Mouse (Mus musculus): ENCODE data around the gene Dbp. TPM values are rescaled to one million over a fixed set of nuclear protein-coding genes. Genes with fewer than 3 reads are reported as not detected.
A peak's percentile ranks its signal among the peaks of the same experiment; 100 is the strongest.

Gene Dbp
- polyA plus RNA-seq, 1 experiment from 2014 or later = 1.7 TPM

- Histone ChIP-seq H3K4me3 (ENCODE audit: low read length) (peak overlapping the region; percentile 68; the same call in 1 of the 2 replicates), H3K4me1 (replicated peaks; ENCODE audit: control insufficient read depth, insufficient read depth, low read length) (peaks cover 43% of the 10 kb centered on the region), H3K9ac (ENCODE audit: low read length) (peak overlapping the region; percentile 80), H3K27me3 (ENCODE audit: control insufficient read depth, insufficient read depth, low read depth, low read length) (no peaks in the 10 kb centered on the region), H3K36me3 (ENCODE audit: control insufficient read depth, insufficient read depth, low read length) (peaks cover 24% of the 10 kb centered on the region), H3K9me3 (ENCODE audit: control insufficient read depth, low read length) (no peaks in the 10 kb centered on the region), H3K4me2 (ENCODE audit: low read depth, low read length) (peak overlapping the region; percentile 97), H3K27ac (ENCODE audit: low read length) (no peak overlapping the region)
- no peak for ATAC-seq (ENCODE audit: low read depth)
- 29% methylated on average over 13 of the region's 13 CpGs for WGBS
These were observed 3.4 kb downstream of the Dbp start for GRCm38 (mm10) chr7:45708221-45708761.

- Histone ChIP-seq H3K9me3 (ENCODE audit: control insufficient read depth, low read length) (no peaks in the 10 kb centered on the region), H3K27ac (ENCODE audit: low read length) (no peak overlapping the region), H3K4me1 (replicated peaks; ENCODE audit: control insufficient read depth, insufficient read depth, low read length) (peaks cover 38% of the 10 kb centered on the region), H3K27me3 (ENCODE audit: control insufficient read depth, insufficient read depth, low read depth, low read length) (no peaks in the 10 kb centered on the region), H3K36me3 (ENCODE audit: control insufficient read depth, insufficient read depth, low read length) (peaks cover 26% of the 10 kb centered on the region), H3K4me2 (ENCODE audit: low read depth, low read length) (no peak overlapping the region), H3K4me3 (ENCODE audit: low read length) (no peak overlapping the region), H3K9ac (ENCODE audit: low read length) (no peak overlapping the region)
- no peak for ATAC-seq (ENCODE audit: low read depth)
- 38% methylated on average over 6 of the region's 6 CpGs for WGBS
These were observed 4.1 kb downstream of the Dbp start for GRCm38 (mm10) chr7:45709036-45709435.

- no peak overlapping the region for H3K4me3 ChIP-seq (ENCODE audit: low read length)
- H3K27ac ChIP-seq (ENCODE audit: low read length) = no peak overlapping the region
- H3K9ac ChIP-seq (ENCODE audit: low read length) = no peak overlapping the region
- no peaks in the 10 kb centered on the region for H3K9me3 ChIP-seq (ENCODE audit: control insufficient read depth, low read length)
- no peak for ATAC-seq (ENCODE audit: low read depth)
- H3K27me3 ChIP-seq (ENCODE audit: control insufficient read depth, insufficient read depth, low read depth, low read length) = no peaks in the 10 kb centered on the region
- H3K36me3 ChIP-seq (ENCODE audit: control insufficient read depth, insufficient read depth, low read length) = peaks cover 26% of the 10 kb centered on the region
- 55% methylated on average over 14 of the region's 14 CpGs for WGBS
- H3K4me2 ChIP-seq (ENCODE audit: low read depth, low read length) = no peak overlapping the region
- H3K4me1 ChIP-seq (replicated peaks; ENCODE audit: control insufficient read depth, insufficient read depth, low read length) = peaks cover 41% of the 10 kb centered on the region
These were observed 4.9 kb downstream of the Dbp start for GRCm38 (mm10) chr7:45709677-45710355.

- H3K27ac ChIP-seq (ENCODE audit: low read length) = no peak overlapping the region
- no peaks in the 10 kb centered on the region for H3K27me3 ChIP-seq (ENCODE audit: control insufficient read depth, insufficient read depth, low read depth, low read length)
- peaks cover 26% of the 10 kb centered on the region for H3K36me3 ChIP-seq (ENCODE audit: control insufficient read depth, insufficient read depth, low read length)
- no peak overlapping the region for H3K4me2 ChIP-seq (ENCODE audit: low read depth, low read length)
- H3K4me1 ChIP-seq (replicated peaks; ENCODE audit: control insufficient read depth, insufficient read depth, low read length) = peaks cover 39% of the 10 kb centered on the region
- H3K9ac ChIP-seq (ENCODE audit: low read length) = no peak overlapping the region
- H3K4me3 ChIP-seq (ENCODE audit: low read length) = no peak overlapping the region
- WGBS = 89% methylated on average over 20 of the region's 20 CpGs
- ATAC-seq (ENCODE audit: low read depth) = no peak
- H3K9me3 ChIP-seq (ENCODE audit: control insufficient read depth, low read length) = no peaks in the 10 kb centered on the region
These were observed 5.7 kb downstream of the Dbp start for GRCm38 (mm10) chr7:45710477-45711191.

GRCm38 (mm10) chr7:45711316-45712021 lies 6.6 kb downstream of the Dbp start:
- H3K4me3 ChIP-seq (ENCODE audit: low read length) = no peak overlapping the region
- no peaks in the 10 kb centered on the region for H3K9me3 ChIP-seq (ENCODE audit: control insufficient read depth, low read length)
- H3K4me2 ChIP-seq (ENCODE audit: low read depth, low read length) = no peak overlapping the region
- peaks cover 26% of the 10 kb centered on the region for H3K36me3 ChIP-seq (ENCODE audit: control insufficient read depth, insufficient read depth, low read length)
- H3K27ac ChIP-seq (ENCODE audit: low read length) = no peak overlapping the region
- H3K9ac ChIP-seq (ENCODE audit: low read length) = no peak overlapping the region
- H3K4me1 ChIP-seq (replicated peaks; ENCODE audit: control insufficient read depth, insufficient read depth, low read length) = peaks cover 37% of the 10 kb centered on the region
- WGBS = 88% methylated on average over 24 of the region's 24 CpGs
- ATAC-seq (ENCODE audit: low read depth) = no peak
- H3K27me3 ChIP-seq (ENCODE audit: control insufficient read depth, insufficient read depth, low read depth, low read length) = no peaks in the 10 kb centered on the region

- Histone ChIP-seq H3K36me3 (ENCODE audit: control insufficient read depth, insufficient read depth, low read length) (peaks cover 26% of the 10 kb centered on the region), H3K4me1 (replicated peaks; ENCODE audit: control insufficient read depth, insufficient read depth, low read length) (peaks cover 42% of the 10 kb centered on the region), H3K27me3 (ENCODE audit: control insufficient read depth, insufficient read depth, low read depth, low read length) (no peaks in the 10 kb centered on the region), H3K9ac (ENCODE audit: low read length) (no peak overlapping the region), H3K27ac (ENCODE audit: low read length) (no peak overlapping the region), H3K4me2 (ENCODE audit: low read depth, low read length) (no peak overlapping the region), H3K9me3 (ENCODE audit: control insufficient read depth, low read length) (no peaks in the 10 kb centered on the region), H3K4me3 (ENCODE audit: low read length) (no peak overlapping the region)
- no peak for ATAC-seq (ENCODE audit: low read depth)
- 79% methylated on average over 21 of the region's 21 CpGs for WGBS
These were observed 7.3 kb downstream of the Dbp start for GRCm38 (mm10) chr7:45712022-45712757.

GRCm38 (mm10) chr7:45713396-45713795 lies 8.5 kb downstream of the Dbp start:
- H3K4me1 ChIP-seq (replicated peaks; ENCODE audit: control insufficient read depth, insufficient read depth, low read length) = peaks cover 30% of the 10 kb centered on the region

GRCm38 (mm10) chr7:45713881-45714520 lies 9.1 kb downstream of the Dbp start:
- Histone ChIP-seq H3K4me1 (replicated peaks; ENCODE audit: control insufficient read depth, insufficient read depth, low read length) (peaks cover 27% of the 10 kb centered on the region), H3K27ac (ENCODE audit: low read length) (peak overlapping the region; percentile 53; the same call in 1 of the 2 replicates), H3K36me3 (ENCODE audit: control insufficient read depth, insufficient read depth, low read length) (peaks cover 26% of the 10 kb centered on the region), H3K9me3 (ENCODE audit: control insufficient read depth, low read length) (no peaks in the 10 kb centered on the region), H3K27me3 (ENCODE audit: control insufficient read depth, insufficient read depth, low read depth, low read length) (no peaks in the 10 kb centered on the region), H3K9ac (ENCODE audit: low read length) (peak overlapping the region; percentile 74), H3K4me2 (ENCODE audit: low read depth, low read length) (peak overlapping the region; percentile 89), H3K4me3 (ENCODE audit: low read length) (peak overlapping the region; percentile 64)
- WGBS = 76% methylated on average over 6 of the region's 6 CpGs
- no peak for ATAC-seq (ENCODE audit: low read depth)

More at GRCm38 (mm10) chr7:45713396-45713795, 8.5 kb downstream of the Dbp start:
- no peak overlapping the region for H3K4me2 ChIP-seq (ENCODE audit: low read depth, low read length)
- no peaks in the 10 kb centered on the region for H3K27me3 ChIP-seq (ENCODE audit: control insufficient read depth, insufficient read depth, low read depth, low read length)
- H3K9ac ChIP-seq (ENCODE audit: low read length) = no peak overlapping the region
- 90% methylated on average over 16 of the region's 16 CpGs for WGBS
- no peak overlapping the region for H3K4me3 ChIP-seq (ENCODE audit: low read length)
- ATAC-seq (ENCODE audit: low read depth) = no peak
- no peaks in the 10 kb centered on the region for H3K9me3 ChIP-seq (ENCODE audit: control insufficient read depth, low read length)
- H3K36me3 ChIP-seq (ENCODE audit: control insufficient read depth, insufficient read depth, low read length) = peaks cover 26% of the 10 kb centered on the region
- no peak overlapping the region for H3K27ac ChIP-seq (ENCODE audit: low read length)
